Mouse (Mus musculus): ENCODE data around the gene Tcf12. TPM values are rescaled to one million over a fixed set of nuclear protein-coding genes. Genes with fewer than 3 reads are reported as not detected.
A peak's percentile ranks its signal among the peaks of the same experiment; 100 is the strongest.

The Tcf12 gene
- polyA plus RNA-seq, 1 experiment from 2014 or later: 47.6 TPM

DNA sequence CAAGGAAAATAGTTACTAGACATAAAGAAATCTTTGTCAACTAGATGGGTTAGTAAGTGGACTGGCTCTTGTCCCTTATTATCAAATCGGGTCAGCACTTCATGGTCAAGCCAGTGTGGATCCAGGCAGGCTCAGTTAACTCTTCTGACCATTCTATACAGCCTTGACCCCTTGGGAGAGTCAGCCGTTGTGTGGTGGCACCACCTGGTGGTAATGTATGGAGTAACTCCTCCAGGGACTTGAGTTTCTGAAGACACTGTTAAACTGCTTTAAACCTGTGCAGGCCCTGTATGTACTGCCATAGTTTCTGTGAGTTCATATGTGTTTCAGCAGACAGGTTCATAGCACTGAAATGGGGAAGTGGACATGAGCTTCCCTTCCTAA, 305.3 kb downstream of the Tcf12 start:
- Histone ChIP-seq H3K4me3 (replicated peaks) (no peak overlapping the region), H3K4me2 (no peak overlapping the region), H3K9ac (no peak overlapping the region), H3K36me3 (no peaks in the 10 kb centered on the region), H3K9me3 (no peaks in the 10 kb centered on the region), H3K4me1 (no peaks in the 10 kb centered on the region), H3K27ac (no peak overlapping the region), H3K27me3 (replicated peaks) (no peaks in the 10 kb centered on the region)
- ATAC-seq (ENCODE audit: insufficient read depth, low FRiP score, low read depth): 0 out of 2 replicates have a peak, but pooled peaks have one; percentile 36
- WGBS: 2% methylated on average over 2 of the region's 2 CpGs

DNA sequence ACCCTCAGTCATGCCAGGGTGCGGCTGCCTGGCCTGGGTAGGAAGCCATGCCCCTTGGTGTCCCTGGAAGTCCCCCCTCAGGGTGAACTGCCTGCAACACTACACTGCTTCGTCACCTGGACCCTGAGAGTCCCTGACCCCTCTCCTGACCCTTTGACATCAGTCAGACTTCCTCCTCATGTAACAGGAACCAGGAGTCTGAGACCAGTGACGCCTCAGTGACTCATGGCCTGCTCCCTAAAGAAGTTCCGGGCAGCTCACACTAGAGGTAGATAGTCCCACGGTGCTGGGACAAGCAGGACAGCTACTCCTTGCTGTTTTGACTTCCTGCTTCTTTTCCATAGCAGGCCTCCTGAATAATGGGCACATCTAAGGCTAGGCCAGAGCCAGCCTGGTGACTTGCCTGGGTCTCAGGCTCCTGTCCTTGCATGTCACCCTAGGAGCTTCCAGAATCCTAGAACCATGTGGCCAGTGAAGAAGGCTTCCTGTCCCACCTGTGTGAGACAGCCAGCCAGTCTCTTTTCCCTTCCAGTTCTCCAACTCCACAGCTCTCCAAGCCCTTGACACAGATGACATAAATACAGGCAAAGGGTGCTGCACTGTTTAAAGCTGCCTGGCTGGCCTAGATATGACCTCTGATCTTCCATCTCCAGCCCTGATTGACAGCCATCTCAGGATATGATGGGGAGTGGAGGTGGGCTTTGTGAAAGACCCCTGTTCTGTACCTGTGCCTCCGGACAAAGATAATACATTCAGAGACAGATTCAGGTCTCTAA, 305.8 kb downstream of the Tcf12 start:
- Histone ChIP-seq H3K27ac (no peak overlapping the region), H3K4me1 (no peaks in the 10 kb centered on the region), H3K9me3 (no peaks in the 10 kb centered on the region), H3K36me3 (no peaks in the 10 kb centered on the region), H3K27me3 (replicated peaks) (no peaks in the 10 kb centered on the region), H3K4me3 (replicated peaks) (no peak overlapping the region), H3K4me2 (no peak overlapping the region), H3K9ac (no peak overlapping the region)
- no peak; the same call in 1 of the 2 replicates for ATAC-seq (ENCODE audit: insufficient read depth, low FRiP score, low read depth)
- 72% methylated on average over 6 of the region's 6 CpGs for WGBS

DNA sequence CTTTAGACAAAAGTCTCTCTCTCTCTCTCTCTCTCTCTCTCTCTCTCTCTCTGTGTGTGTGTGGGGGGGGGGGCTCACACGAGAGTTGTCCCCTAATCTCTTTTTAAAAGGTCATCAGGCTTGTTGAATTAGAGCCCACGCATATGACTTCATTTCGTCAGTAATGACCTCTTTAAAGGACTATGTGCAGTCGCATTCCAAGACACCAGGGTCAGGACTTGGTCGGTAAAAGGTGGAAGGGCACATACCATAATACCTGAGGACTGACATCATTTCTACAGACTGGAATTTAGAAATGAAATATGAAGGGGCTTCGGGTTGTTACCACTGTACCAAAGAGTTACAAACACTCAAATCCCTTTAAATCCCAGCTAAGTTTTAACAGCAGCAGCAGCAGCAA, 307.6 kb downstream of the Tcf12 start:
- no peak overlapping the region for H3K4me3 ChIP-seq (replicated peaks)
- H3K27me3 ChIP-seq (replicated peaks): no peaks in the 10 kb centered on the region
- no peaks in the 10 kb centered on the region for H3K4me1 ChIP-seq
- H3K36me3 ChIP-seq: no peaks in the 10 kb centered on the region
- no peak overlapping the region for H3K9ac ChIP-seq
- no peak overlapping the region for H3K27ac ChIP-seq
- H3K4me2 ChIP-seq: no peak overlapping the region
- H3K9me3 ChIP-seq: no peaks in the 10 kb centered on the region
- no peak for ATAC-seq (ENCODE audit: insufficient read depth, low FRiP score, low read depth)
- 33% methylated on average over 6 of the region's 6 CpGs for WGBS

DNA sequence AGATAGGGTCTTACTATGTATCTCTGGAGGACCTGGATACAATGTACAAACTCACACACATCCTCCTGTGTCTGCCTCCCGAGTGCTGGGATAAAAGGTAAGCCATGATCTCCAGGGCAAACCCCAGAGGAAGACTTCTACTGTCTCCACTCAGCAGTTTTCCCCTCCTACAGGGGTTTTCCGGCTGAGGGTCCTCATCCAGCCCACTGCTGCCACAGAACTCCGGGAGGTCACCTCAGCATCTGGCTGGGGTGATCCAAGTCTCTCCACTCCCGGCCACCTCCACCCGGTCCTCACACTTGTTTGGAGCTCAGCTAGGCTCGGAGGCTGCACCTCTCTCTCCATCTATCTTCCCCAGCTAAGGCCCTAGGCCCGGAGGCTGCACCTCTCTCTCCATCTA, 308.4 kb downstream of the Tcf12 start:
- Histone ChIP-seq H3K9ac (no peak overlapping the region), H3K27ac (no peak overlapping the region), H3K4me2 (no peak overlapping the region), H3K36me3 (no peaks in the 10 kb centered on the region), H3K4me1 (no peaks in the 10 kb centered on the region), H3K4me3 (replicated peaks) (no peak overlapping the region), H3K9me3 (no peaks in the 10 kb centered on the region), H3K27me3 (replicated peaks) (no peaks in the 10 kb centered on the region)
- 41% methylated on average over 7 of the region's 7 CpGs for WGBS
- ATAC-seq (ENCODE audit: insufficient read depth, low FRiP score, low read depth): no peak

DNA sequence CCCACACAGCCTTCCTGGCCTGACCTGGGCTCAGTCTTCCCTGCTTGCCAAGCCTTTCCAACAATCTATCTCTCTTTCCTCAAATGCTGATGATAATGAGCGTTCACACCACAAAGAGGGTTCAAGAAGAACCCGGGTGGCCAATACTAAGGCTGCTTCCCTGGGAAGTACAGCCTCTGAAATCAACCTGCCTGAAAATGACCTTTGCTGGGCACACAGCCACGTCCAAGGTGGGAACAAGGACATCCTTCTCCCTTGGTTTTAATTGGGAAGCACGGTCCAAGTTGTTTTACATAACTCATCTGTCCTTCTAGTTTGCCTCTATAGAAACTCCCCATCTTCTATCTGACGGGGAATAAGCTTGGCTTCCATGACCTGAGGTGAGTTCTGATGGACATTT, 312.1 kb downstream of the Tcf12 start:
- Histone ChIP-seq H3K9ac (no peak overlapping the region), H3K27ac (no peak overlapping the region), H3K9me3 (no peaks in the 10 kb centered on the region), H3K4me1 (no peaks in the 10 kb centered on the region), H3K36me3 (no peaks in the 10 kb centered on the region), H3K4me3 (replicated peaks) (no peak overlapping the region), H3K4me2 (no peak overlapping the region), H3K27me3 (replicated peaks) (no peaks in the 10 kb centered on the region)
- 88% methylated on average over 5 of the region's 5 CpGs for WGBS
- ATAC-seq (ENCODE audit: insufficient read depth, low FRiP score, low read depth): no peak

DNA sequence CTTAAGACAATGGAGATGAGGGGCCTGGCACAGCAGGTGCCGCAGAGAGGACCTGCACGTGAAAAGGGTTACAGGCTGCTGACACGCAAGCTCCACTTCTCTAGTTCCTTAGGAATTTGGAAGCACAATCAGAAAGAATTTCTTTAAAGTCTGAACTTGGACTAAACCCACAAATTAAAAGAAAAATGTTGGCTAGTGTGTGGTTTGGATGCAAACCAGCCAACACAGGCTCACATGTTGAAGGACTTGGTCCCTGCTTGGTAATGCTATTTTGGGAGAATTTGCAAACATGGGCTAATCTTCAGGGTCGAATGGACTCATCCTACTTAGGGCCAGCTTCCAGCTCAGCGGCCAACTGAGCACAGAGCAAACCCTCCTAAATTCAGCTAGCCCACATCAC, 313.5 kb downstream of the Tcf12 start:
- H3K4me3 ChIP-seq (replicated peaks): no peak overlapping the region
- H3K27ac ChIP-seq: no peak overlapping the region
- no peaks in the 10 kb centered on the region for H3K9me3 ChIP-seq
- H3K36me3 ChIP-seq: no peaks in the 10 kb centered on the region
- no peak for ATAC-seq (ENCODE audit: insufficient read depth, low FRiP score, low read depth)
- WGBS: 66% methylated on average over 5 of the region's 5 CpGs
- H3K4me1 ChIP-seq: no peaks in the 10 kb centered on the region
- no peak overlapping the region for H3K9ac ChIP-seq
- H3K27me3 ChIP-seq (replicated peaks): no peaks in the 10 kb centered on the region
- H3K4me2 ChIP-seq: no peak overlapping the region

Small RNAs within 50 kb of the gene (microRNA-seq; reads per million reads assigned to microRNA genes)
- not detected for gene Gm27450

Other genes with a start within 250 kb of the Tcf12 start
- 28.4 and 31.6 TPM in 2 replicates for gene Zfp280d, start 163.0 kb upstream of the Tcf12 start, polyA plus RNA-seq (2015; fragmentation: Nextera tagmentation; extraction: Ambion mirVana)